Mouse (Mus musculus): ENCODE measurements around the gene Rims1. TPM values are rescaled to one million over a fixed set of nuclear protein-coding genes. Genes with fewer than 3 reads are reported as not detected.
A peak's percentile ranks its signal among the peaks of the same experiment; 100 is the strongest.

The Rims1 gene
- polyA plus RNA-seq, 1 experiment from 2014 or later: 10.9 TPM

DNA sequence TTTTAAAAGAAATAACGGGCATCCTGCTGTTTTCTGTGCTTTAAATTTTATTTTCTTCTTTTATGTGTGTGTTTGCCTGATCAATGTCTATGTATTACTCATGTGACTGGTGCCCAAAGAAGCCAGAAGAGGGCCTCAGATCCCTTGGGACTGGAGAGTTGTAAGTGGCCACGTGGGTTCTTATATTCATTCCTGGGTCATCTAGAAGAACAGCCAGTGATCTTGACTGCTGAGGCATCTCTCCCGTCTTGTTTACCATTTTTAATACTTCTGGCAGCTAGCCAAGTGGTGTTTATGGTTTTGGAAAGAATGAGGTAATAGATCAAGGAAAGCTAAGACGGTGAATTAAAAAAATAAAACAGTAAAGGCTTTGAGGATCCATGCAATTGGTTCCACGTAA lies 178.8 kb downstream of the Rims1 start:
- H3K9me3 ChIP-seq (replicated peaks; ENCODE audit: control insufficient read depth, low read length): no peaks in the 10 kb centered on the region
- H3K4me3 ChIP-seq (replicated peaks; ENCODE audit: low read length): no peak overlapping the region
- H3K27ac ChIP-seq (ENCODE audit: low read length): no peak overlapping the region
- H3K9ac ChIP-seq (ENCODE audit: low read length): no peak overlapping the region
- H3K27me3 ChIP-seq (ENCODE audit: control insufficient read depth, insufficient read depth, low read length): no peaks in the 10 kb centered on the region
- H3K36me3 ChIP-seq (ENCODE audit: control insufficient read depth, insufficient read depth, low read length): no peaks in the 10 kb centered on the region
- no peak overlapping the region for H3K4me2 ChIP-seq (ENCODE audit: low read depth, low read length)
- H3K4me1 ChIP-seq (ENCODE audit: control insufficient read depth, insufficient read depth, low read length): no peaks in the 10 kb centered on the region; the same call in 1 of the 2 replicates
- no peak for ATAC-seq (ENCODE audit: insufficient read depth, low FRiP score)
- 27% methylated on average over 5 of the region's 5 CpGs for WGBS

DNA sequence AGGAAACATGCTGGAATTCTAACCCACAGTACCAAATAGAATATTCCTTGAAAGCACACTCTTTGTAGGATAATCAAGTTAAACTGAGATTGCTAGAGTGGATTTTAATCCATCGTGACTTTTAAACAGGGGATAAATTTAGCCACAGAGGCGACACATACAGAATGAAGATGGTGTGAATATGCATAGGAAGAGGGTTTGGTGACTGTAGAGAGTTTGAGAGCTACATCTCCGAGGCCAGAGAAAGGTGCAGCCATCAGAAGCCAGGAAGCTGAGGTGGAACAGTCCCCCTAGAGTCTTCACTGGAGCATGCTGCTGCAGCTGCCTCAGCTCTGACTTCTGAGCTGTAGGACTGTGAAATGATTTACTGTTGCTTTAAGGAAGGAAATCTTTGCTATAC lies 179.5 kb downstream of the Rims1 start:
- ATAC-seq (ENCODE audit: insufficient read depth, low FRiP score): no peak
- no peaks in the 10 kb centered on the region for H3K9me3 ChIP-seq (replicated peaks; ENCODE audit: control insufficient read depth, low read length)

DNA sequence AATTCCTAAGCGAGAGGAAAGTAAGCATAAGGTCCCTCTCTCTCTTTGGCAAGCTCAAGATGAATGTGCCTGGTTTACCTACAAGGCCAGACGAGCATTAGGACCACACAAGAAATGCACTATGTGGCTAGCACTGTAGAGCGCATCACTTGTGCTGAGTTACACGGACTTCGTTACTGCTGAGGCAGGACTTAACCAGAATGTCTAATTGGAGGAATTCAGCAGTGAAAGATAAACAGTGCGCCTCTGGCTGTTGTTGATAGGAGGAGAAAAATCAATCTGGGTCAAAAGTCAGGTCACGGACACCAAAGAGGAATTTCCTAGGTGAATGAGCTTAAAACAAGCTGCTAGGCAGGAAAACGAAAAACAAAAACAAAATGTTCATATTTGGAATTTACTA lies 185.0 kb downstream of the Rims1 start:
- no peaks in the 10 kb centered on the region for H3K9me3 ChIP-seq (replicated peaks; ENCODE audit: control insufficient read depth, low read length)
- H3K4me3 ChIP-seq (replicated peaks; ENCODE audit: low read length): no peak overlapping the region
- H3K27me3 ChIP-seq (ENCODE audit: control insufficient read depth, insufficient read depth, low read length): no peaks in the 10 kb centered on the region
- no peaks in the 10 kb centered on the region for H3K36me3 ChIP-seq (ENCODE audit: control insufficient read depth, insufficient read depth, low read length)
- WGBS: 33% methylated on average over 8 of the region's 8 CpGs
- no peak overlapping the region for H3K9ac ChIP-seq (ENCODE audit: low read length)
- no peak for ATAC-seq (ENCODE audit: insufficient read depth, low FRiP score)
- no peak overlapping the region for H3K4me2 ChIP-seq (ENCODE audit: low read depth, low read length)
- no peaks in the 10 kb centered on the region for H3K4me1 ChIP-seq (ENCODE audit: control insufficient read depth, insufficient read depth, low read length)
- no peak overlapping the region for H3K27ac ChIP-seq (ENCODE audit: low read length)

More for the DNA sequence above, 179.5 kb downstream of the Rims1 start:
- Histone ChIP-seq H3K4me2 (ENCODE audit: low read depth, low read length) (no peak overlapping the region), H3K4me3 (replicated peaks; ENCODE audit: low read length) (no peak overlapping the region), H3K9ac (ENCODE audit: low read length) (no peak overlapping the region), H3K27ac (ENCODE audit: low read length) (no peak overlapping the region), H3K27me3 (ENCODE audit: control insufficient read depth, insufficient read depth, low read length) (no peaks in the 10 kb centered on the region), H3K4me1 (ENCODE audit: control insufficient read depth, insufficient read depth, low read length) (no peaks in the 10 kb centered on the region; the same call in 1 of the 2 replicates), H3K36me3 (ENCODE audit: control insufficient read depth, insufficient read depth, low read length) (no peaks in the 10 kb centered on the region)
- 59% methylated on average over 3 of the region's 3 CpGs for WGBS

DNA sequence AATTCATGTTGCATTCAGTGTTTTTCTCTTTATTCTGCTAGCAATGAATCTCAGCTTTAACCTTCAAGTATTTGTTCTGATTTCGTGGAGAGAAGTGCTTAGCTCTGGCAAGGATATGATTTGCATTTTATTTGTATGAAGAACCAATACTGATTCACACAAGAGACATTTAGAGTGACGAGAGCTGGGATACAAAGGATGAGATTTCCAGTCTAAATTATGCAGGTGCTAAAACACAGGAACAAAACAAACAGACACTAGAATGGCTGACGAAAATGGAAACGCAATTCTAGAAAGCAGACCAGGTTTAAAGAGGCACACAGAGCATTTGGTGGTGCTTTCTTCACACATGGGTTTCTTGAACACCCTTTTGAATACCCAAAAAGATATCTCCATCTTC lies 190.2 kb downstream of the Rims1 start:
- H3K4me2 ChIP-seq (ENCODE audit: low read depth, low read length): no peak overlapping the region
- ATAC-seq (ENCODE audit: insufficient read depth, low FRiP score): no peak
- no peaks in the 10 kb centered on the region for H3K9me3 ChIP-seq (replicated peaks; ENCODE audit: control insufficient read depth, low read length)
- H3K27ac ChIP-seq (ENCODE audit: low read length): no peak overlapping the region
- WGBS: 69% methylated on average over 4 of the region's 4 CpGs
- H3K4me3 ChIP-seq (replicated peaks; ENCODE audit: low read length): no peak overlapping the region
- H3K4me1 ChIP-seq (ENCODE audit: control insufficient read depth, insufficient read depth, low read length): no peaks in the 10 kb centered on the region
- no peak overlapping the region for H3K9ac ChIP-seq (ENCODE audit: low read length)
- H3K36me3 ChIP-seq (ENCODE audit: control insufficient read depth, insufficient read depth, low read length): no peaks in the 10 kb centered on the region
- no peaks in the 10 kb centered on the region for H3K27me3 ChIP-seq (ENCODE audit: control insufficient read depth, insufficient read depth, low read length)

DNA sequence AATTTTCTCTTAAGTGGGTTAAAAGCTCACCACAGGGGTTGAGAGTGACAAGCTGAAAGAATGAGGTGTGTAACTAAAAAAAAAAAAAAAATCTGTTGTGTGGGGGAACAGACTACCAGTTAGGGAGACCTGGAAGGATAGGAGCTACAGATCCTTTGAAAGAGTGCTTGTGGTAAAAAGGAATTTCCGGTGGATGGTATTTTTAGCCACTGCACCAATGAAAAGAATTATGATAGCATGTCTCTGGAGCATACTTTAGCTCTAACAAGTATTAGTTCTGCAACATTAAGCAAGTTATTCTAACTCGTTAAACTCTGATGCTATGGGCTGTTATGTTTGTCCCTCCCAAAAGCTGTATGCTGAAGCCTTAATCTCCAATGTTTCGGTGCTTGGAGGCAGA lies 192.2 kb downstream of the Rims1 start:
- Histone ChIP-seq H3K4me2 (ENCODE audit: low read depth, low read length) (no peak overlapping the region), H3K36me3 (ENCODE audit: control insufficient read depth, insufficient read depth, low read length) (no peaks in the 10 kb centered on the region), H3K9me3 (replicated peaks; ENCODE audit: control insufficient read depth, low read length) (no peaks in the 10 kb centered on the region), H3K27ac (ENCODE audit: low read length) (no peak overlapping the region), H3K27me3 (ENCODE audit: control insufficient read depth, insufficient read depth, low read length) (no peaks in the 10 kb centered on the region), H3K9ac (ENCODE audit: low read length) (no peak overlapping the region), H3K4me3 (replicated peaks; ENCODE audit: low read length) (no peak overlapping the region), H3K4me1 (ENCODE audit: control insufficient read depth, insufficient read depth, low read length) (no peaks in the 10 kb centered on the region)
- 83% methylated on average over 3 of the region's 3 CpGs for WGBS
- no peak for ATAC-seq (ENCODE audit: insufficient read depth, low FRiP score)

DNA sequence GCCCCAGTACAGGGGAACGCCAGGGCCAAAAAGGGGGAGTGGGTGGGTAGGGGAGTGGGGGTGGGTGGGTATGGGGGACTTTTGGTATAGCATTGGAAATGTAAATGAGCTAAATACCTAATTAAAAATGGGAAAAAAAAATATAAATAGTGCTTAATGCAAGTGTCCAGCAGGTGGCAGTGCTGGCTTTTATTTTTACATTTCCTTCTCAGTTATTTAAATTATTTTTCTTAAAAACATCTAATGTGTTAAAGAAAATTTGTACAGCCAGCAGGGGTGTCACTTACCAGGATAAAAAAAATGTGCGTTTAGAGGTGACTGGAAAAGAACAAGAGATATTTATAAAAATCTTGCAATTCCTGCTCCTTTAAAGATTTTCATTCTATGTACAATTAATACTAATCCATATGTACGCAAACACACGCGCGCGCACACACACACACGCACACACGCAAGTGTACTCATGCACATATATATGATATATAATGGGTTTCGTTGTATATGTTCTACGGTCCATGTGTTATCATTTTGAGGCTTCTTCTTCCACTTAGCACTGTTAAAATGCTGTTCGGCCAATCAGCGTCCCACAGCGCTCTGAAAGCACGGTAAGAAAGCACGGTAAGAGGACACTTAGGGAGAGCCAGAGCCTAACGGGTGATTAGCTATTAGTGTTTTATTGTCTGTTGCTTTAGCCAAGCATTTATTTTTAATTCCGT lies 201.3 kb downstream of the Rims1 start:
- Histone ChIP-seq H3K4me2 (ENCODE audit: low read depth, low read length) (no peak overlapping the region), H3K9ac (ENCODE audit: low read length) (no peak overlapping the region), H3K27ac (ENCODE audit: low read length) (no peak overlapping the region), H3K36me3 (ENCODE audit: control insufficient read depth, insufficient read depth, low read length) (no peaks in the 10 kb centered on the region), H3K9me3 (replicated peaks; ENCODE audit: control insufficient read depth, low read length) (no peaks in the 10 kb centered on the region), H3K4me1 (ENCODE audit: control insufficient read depth, insufficient read depth, low read length) (no peaks in the 10 kb centered on the region), H3K27me3 (ENCODE audit: control insufficient read depth, insufficient read depth, low read length) (no peaks in the 10 kb centered on the region), H3K4me3 (replicated peaks; ENCODE audit: low read length) (no peak overlapping the region)
- ATAC-seq (ENCODE audit: insufficient read depth, low FRiP score): no peak
- WGBS: 62% methylated on average over 18 of the region's 18 CpGs

DNA sequence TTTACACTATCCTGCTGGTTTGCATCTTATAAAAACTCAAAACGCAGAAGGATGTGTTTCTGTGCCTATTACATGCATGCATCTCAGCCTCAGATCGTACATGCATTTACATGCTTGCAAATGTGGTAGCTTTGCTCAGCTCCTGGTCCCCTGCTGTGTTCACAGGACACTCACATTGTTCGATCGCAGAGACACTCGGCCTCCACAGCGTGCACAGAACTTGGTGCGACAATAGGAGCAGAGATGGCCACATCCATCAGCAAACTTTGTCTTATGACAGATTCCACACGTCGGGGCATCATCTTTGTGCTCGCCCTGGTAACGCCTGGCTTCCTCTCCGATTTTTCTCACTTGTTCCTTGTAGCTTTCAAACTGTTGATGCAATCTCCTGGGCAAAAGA lies 209.6 kb downstream of the Rims1 start:
- no peak overlapping the region for H3K9ac ChIP-seq (ENCODE audit: low read length)
- H3K27me3 ChIP-seq (ENCODE audit: control insufficient read depth, insufficient read depth, low read length): no peaks in the 10 kb centered on the region
- 0 out of 2 replicates have a peak overlapping the region, but pooled peaks have one; percentile 1 for H3K4me2 ChIP-seq (ENCODE audit: low read depth, low read length)
- H3K36me3 ChIP-seq (ENCODE audit: control insufficient read depth, insufficient read depth, low read length): no peaks in the 10 kb centered on the region
- H3K27ac ChIP-seq (ENCODE audit: low read length): no peak overlapping the region
- no peak overlapping the region for H3K4me3 ChIP-seq (replicated peaks; ENCODE audit: low read length)
- no peaks in the 10 kb centered on the region for H3K9me3 ChIP-seq (replicated peaks; ENCODE audit: control insufficient read depth, low read length)
- H3K4me1 ChIP-seq (ENCODE audit: control insufficient read depth, insufficient read depth, low read length): no peaks in the 10 kb centered on the region
- WGBS: 60% methylated on average over 12 of the region's 12 CpGs
- no peak for ATAC-seq (ENCODE audit: insufficient read depth, low FRiP score)

DNA sequence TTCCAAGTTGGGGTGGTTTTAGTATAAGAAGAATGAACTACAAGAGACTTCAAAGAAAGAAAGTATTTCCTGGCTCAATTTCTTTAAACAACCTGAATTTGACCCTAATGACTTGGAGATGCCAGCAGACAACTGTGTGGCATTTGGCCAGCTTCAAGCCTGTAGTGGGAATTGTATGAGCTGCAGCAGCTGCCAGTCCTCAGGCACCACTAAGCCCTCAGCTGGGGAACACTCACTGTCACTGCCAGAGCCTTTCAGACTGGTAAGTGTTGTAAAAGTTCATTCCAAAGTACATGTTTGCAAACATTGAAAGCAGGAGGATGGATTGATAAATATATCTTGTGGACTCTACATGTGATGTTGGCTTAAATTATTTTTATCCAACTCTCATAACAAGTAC lies 211.0 kb downstream of the Rims1 start:
- no peak for ATAC-seq (ENCODE audit: insufficient read depth, low FRiP score)
- Histone ChIP-seq H3K9me3 (replicated peaks; ENCODE audit: control insufficient read depth, low read length) (no peaks in the 10 kb centered on the region), H3K27me3 (ENCODE audit: control insufficient read depth, insufficient read depth, low read length) (no peaks in the 10 kb centered on the region), H3K36me3 (ENCODE audit: control insufficient read depth, insufficient read depth, low read length) (no peaks in the 10 kb centered on the region), H3K9ac (ENCODE audit: low read length) (no peak overlapping the region), H3K4me3 (replicated peaks; ENCODE audit: low read length) (no peak overlapping the region), H3K4me1 (ENCODE audit: control insufficient read depth, insufficient read depth, low read length) (no peaks in the 10 kb centered on the region), H3K4me2 (ENCODE audit: low read depth, low read length) (no peak overlapping the region), H3K27ac (ENCODE audit: low read length) (no peak overlapping the region)

DNA sequence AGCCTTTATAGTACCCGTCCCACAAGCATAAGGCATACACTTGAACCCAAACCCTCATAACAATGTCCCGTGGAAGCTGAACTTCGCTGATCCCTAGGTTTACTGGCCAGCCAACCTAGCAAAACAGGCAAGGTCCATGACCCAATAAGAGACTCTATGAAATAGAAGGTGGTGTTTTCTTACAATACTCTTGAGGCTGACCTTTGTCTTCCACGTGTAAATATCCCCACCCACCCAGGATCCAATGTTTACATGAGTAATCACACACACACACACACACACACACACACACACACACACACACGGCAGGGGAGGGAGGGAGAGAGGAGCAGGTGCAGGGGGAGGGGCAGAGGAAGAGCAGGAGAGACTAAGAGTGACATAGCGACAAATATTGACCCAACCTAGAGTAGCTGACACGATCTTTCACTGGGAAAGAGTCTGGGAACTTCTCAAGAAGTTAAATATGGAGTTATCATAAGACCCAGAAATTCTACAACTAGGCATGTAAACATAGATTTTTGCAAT lies 217.9 kb downstream of the Rims1 start:
- no peak overlapping the region for H3K4me3 ChIP-seq (replicated peaks; ENCODE audit: low read length)
- no peaks in the 10 kb centered on the region for H3K4me1 ChIP-seq (ENCODE audit: control insufficient read depth, insufficient read depth, low read length)
- no peak overlapping the region for H3K9ac ChIP-seq (ENCODE audit: low read length)
- no peaks in the 10 kb centered on the region for H3K36me3 ChIP-seq (ENCODE audit: control insufficient read depth, insufficient read depth, low read length)
- no peaks in the 10 kb centered on the region for H3K9me3 ChIP-seq (replicated peaks; ENCODE audit: control insufficient read depth, low read length)
- 52% methylated on average over 7 of the region's 7 CpGs for WGBS
- H3K4me2 ChIP-seq (ENCODE audit: low read depth, low read length): no peak overlapping the region
- no peak overlapping the region for H3K27ac ChIP-seq (ENCODE audit: low read length)
- no peak for ATAC-seq (ENCODE audit: insufficient read depth, low FRiP score)
- H3K27me3 ChIP-seq (ENCODE audit: control insufficient read depth, insufficient read depth, low read length): no peaks in the 10 kb centered on the region
